Mouse (Mus musculus) MEL (cell line): Measurements from ENCODE around the gene Raly. TPM values are rescaled to one million over a fixed set of nuclear protein-coding genes. Genes with fewer than 3 reads are reported as not detected.

Experiments
- DNase-seq: peaks from one replicate; pipeline ENCODE4 v3.0.0; 2011; ENCODE audit warnings: low read depth, low spot score
- H3K27ac ChIP-seq: 2 replicates; pipeline ENCODE4 v1.5.1; 2012; ENCODE audit warnings: low read depth, mild to moderate bottlenecking, control low read depth, low read length, moderate library complexity; ENCODE audit not compliant: control insufficient read depth
- H3K27me3 ChIP-seq, 2 experiments: fragments of 150-350 bp in 1 of 2; sonication (generic) in 1 of 2; 2 replicates each; pipeline ENCODE4 v1.6.1; 2012; ENCODE audit warnings: low read length in 2 of 2, mild to moderate bottlenecking in 2 of 2, improper control_type of control experiment in 1 of 2, moderate library complexity in 1 of 2; ENCODE audit not compliant: insufficient read depth in 2 of 2, control insufficient read depth in 1 of 2
- H3K36me3 ChIP-seq, 2 experiments: 2 replicates each; pipeline ENCODE4 v1.6.1; 2012 to 2014; ENCODE audit warnings: low read length in 2 of 2, improper control_type of control experiment in 1 of 2, inconsistent platforms in 1 of 2, mild to moderate bottlenecking in 1 of 2; ENCODE audit not compliant: insufficient read depth in 2 of 2, control insufficient read depth in 1 of 2
- H3K4me1 ChIP-seq, 2 experiments: fragments of 150-350 bp in 1 of 2; sonication (generic) in 1 of 2; 2 replicates each; pipeline ENCODE4 v1.6.1; 2012; ENCODE audit warnings: low read length in 2 of 2, improper control_type of control experiment in 1 of 2, mild to moderate bottlenecking in 1 of 2; ENCODE audit not compliant: insufficient read depth in 2 of 2, control insufficient read depth in 1 of 2
- H3K4me3 ChIP-seq, 2 experiments: fragments of 150-350 bp in 1 of 2; sonication (generic) in 1 of 2; 2 replicates each; pipeline ENCODE4 v1.5.1; 2012; ENCODE audit warnings: low read depth in 2 of 2, low read length in 2 of 2, mild to moderate bottlenecking in 2 of 2, moderate library complexity in 2 of 2, control low read depth in 1 of 2, improper control_type of control experiment in 1 of 2; ENCODE audit not compliant: control insufficient read depth in 1 of 2, insufficient read depth in 1 of 2
- H3K79me2 ChIP-seq: 2 replicates; pipeline ENCODE4 v1.6.1; 2012; ENCODE audit warnings: mild to moderate bottlenecking, low read length, moderate library complexity; ENCODE audit not compliant: control insufficient read depth, poor library complexity, insufficient read depth
- H3K9ac ChIP-seq: 2 replicates; pipeline ENCODE4 v1.6.1; 2012; ENCODE audit warnings: low read depth, mild to moderate bottlenecking, control low read depth, low read length, moderate library complexity; ENCODE audit not compliant: control insufficient read depth, poor library complexity, severe bottlenecking
- H3K9me3 ChIP-seq: fragments of 150-350 bp; sonication (generic); replicated peaks from 2 replicates; pipeline ENCODE4 v1.6.1; 2012; ENCODE audit warnings: mild to moderate bottlenecking, low read length, improper control_type of control experiment, moderate library complexity; ENCODE audit not compliant: insufficient read depth
- EP300 ChIP-seq, 2 experiments: IDR thresholded peaks; 2 replicates each; pipeline ENCODE4 v1.6.1; 2011; ENCODE audit warnings: improper control_type of control experiment in 2 of 2, low read length in 2 of 2, low read depth in 1 of 2, mild to moderate bottlenecking in 1 of 2
- ETS1 ChIP-seq: IDR thresholded peaks from 2 replicates; pipeline ENCODE4 v1.6.1; 2012; ENCODE audit warnings: low read depth, mild to moderate bottlenecking, inconsistent platforms, low read length, improper control_type of control experiment, moderate library complexity
- GABPA ChIP-seq: IDR thresholded peaks from 2 replicates; pipeline ENCODE4 v1.6.1; 2012; ENCODE audit warnings: low read depth, mild to moderate bottlenecking, inconsistent platforms, low read length, improper control_type of control experiment, moderate library complexity
- GATA1 ChIP-seq: IDR thresholded peaks from 2 replicates; pipeline ENCODE4 v1.6.1; 2011; ENCODE audit warnings: low read depth, low read length, improper control_type of control experiment
- JUND ChIP-seq: IDR thresholded peaks from 2 replicates; pipeline ENCODE4 v1.6.1; 2011; ENCODE audit warnings: low read depth, mild to moderate bottlenecking, improper control_type of control experiment, low read length
- MAZ ChIP-seq: IDR thresholded peaks from 2 replicates; pipeline ENCODE4 v1.6.1; 2012; ENCODE audit warnings: low read depth, mild to moderate bottlenecking, inconsistent platforms, low read length, improper control_type of control experiment
- MYB ChIP-seq: IDR thresholded peaks from 2 replicates; pipeline ENCODE4 v1.6.1; 2011; ENCODE audit warnings: mild to moderate bottlenecking, low read depth, low read length, improper control_type of control experiment
- NELFE ChIP-seq: IDR thresholded peaks from 2 replicates; pipeline ENCODE4 v1.6.1; 2011; ENCODE audit warnings: low read depth, low read length, improper control_type of control experiment
- NRF1 ChIP-seq: IDR thresholded peaks from 2 replicates; pipeline ENCODE4 v1.6.1; 2014; ENCODE audit warnings: low read depth, mild to moderate bottlenecking, inconsistent platforms, low read length, improper control_type of control experiment, moderate library complexity; ENCODE audit not compliant: poor library complexity, insufficient read depth, severe bottlenecking
- RAD21 ChIP-seq: IDR thresholded peaks from 2 replicates; pipeline ENCODE4 v1.6.1; 2011; ENCODE audit warnings: mild to moderate bottlenecking, low read depth, low read length, improper control_type of control experiment
- RCOR1 ChIP-seq: IDR thresholded peaks from 2 replicates; pipeline ENCODE4 v1.6.1; 2012; ENCODE audit warnings: low read depth, mild to moderate bottlenecking, inconsistent platforms, low read length, improper control_type of control experiment
- SMC3 ChIP-seq: IDR thresholded peaks from 2 replicates; pipeline ENCODE4 v1.6.1; 2011; ENCODE audit warnings: low read depth, low read length, improper control_type of control experiment
- UBTF ChIP-seq: IDR thresholded peaks from 2 replicates; pipeline ENCODE4 v1.6.1; 2012; ENCODE audit warnings: low read depth, mild to moderate bottlenecking, inconsistent platforms, low read length, improper control_type of control experiment, moderate library complexity, borderline replicate concordance; ENCODE audit not compliant: insufficient read depth
- ZC3H11A ChIP-seq: IDR thresholded peaks from 2 replicates; pipeline ENCODE4 v1.6.1; 2012; ENCODE audit warnings: low read depth, mild to moderate bottlenecking, inconsistent platforms, low read length, improper control_type of control experiment
- ZNF384 ChIP-seq: IDR thresholded peaks from 2 replicates; pipeline ENCODE4 v1.6.1; 2012; ENCODE audit warnings: low read depth, mild to moderate bottlenecking, inconsistent platforms, low read length, improper control_type of control experiment
- polyA plus RNA-seq, 2 experiments: library from polyadenylated mRNA; stranded (reverse) in 1 of 2; unstranded in 1 of 2; fragments of >175 nt in 1 of 2; fragments of >200 nt in 1 of 2; gene quantifications; 2 replicates each; pipeline versions ENCODE4 v1.2.1 to v1.2.4; 2012; ENCODE audit warnings: low replicate concordance in 2 of 2, low read depth in 1 of 2; ENCODE audit not compliant: insufficient read length in 2 of 2, insufficient read depth in 1 of 2, missing spikeins in 1 of 2
- total RNA-seq: library from RNA; depleted of rRNA; stranded (reverse); fragments of 300-350 nt; gene quantifications from 2 replicates; pipeline ENCODE4 v1.2.3, GENCODE M21; 2012

Raly gene
- total and polyA plus RNA-seq, 3 experiments = 214 to 407 TPM; not detected in 1

DNA sequence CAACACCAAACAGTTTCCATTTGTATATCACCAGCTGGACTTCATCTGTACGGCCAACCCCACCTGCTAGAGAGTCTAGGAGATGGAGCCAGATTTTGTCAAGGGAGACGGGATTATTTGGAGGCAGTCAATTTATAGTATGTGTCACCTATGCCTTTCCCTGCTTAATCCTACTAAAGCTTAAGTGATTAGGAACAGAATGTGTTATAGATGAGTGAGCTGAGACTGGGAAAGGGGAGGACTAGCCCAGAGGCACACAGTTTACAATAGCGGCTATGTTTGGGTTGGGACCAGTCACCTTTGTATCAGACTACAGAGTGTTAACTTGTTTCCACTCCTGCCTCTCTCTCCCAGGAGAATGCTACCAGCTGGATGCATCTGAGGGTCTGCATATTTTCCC lies 11.2 kb upstream of the Raly start:
- Histone ChIP-seq H3K27me3 (peaks cover 2% of the 10 kb centered on the region in 2 experiments; a peak in 3 of 4 replicates), H3K4me1 (no peaks in the 10 kb centered on the region), H3K79me2 (no peaks in the 10 kb centered on the region), H3K4me3 (no peak overlapping the region), H3K27ac (no peak overlapping the region), H3K36me3 (no peaks in the 10 kb centered on the region)
- no peak for DNase-seq
- no peak for TF ChIP-seq UBTF
- no peak for TF ChIP-seq ZNF384
- TF ChIP-seq ZC3H11A = no peak
- no peak for TF ChIP-seq MAZ
- TF ChIP-seq GABPA = no peak
- TF ChIP-seq GATA1 = no peak
- TF ChIP-seq SMC3 = no peak
- TF ChIP-seq, all 39 proteins: peak for 0
- Histone ChIP-seq H3K9ac (no peak overlapping the region), H3K9me3 (no peaks in the 10 kb centered on the region)

DNA sequence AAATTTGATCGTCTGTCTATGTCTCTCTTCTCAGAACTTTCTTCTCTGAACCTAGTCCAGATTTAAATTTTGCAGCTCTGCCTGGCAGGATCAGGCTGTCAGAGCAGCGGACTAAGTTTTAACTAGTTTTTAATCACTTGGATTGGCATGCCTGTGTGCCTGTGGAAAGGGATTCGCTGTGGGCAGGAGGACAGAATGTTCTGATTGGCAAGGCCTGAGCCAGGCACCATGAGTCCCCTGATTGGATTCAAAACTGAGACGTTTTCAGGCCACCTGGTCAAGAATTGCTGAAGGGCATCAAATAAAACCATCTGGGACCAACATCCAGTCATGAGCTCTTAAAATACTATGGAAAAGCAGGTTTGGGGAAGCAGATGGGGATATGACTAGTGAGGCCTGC lies 8.5 kb upstream of the Raly start:
- Histone ChIP-seq H3K4me1 (peaks cover 9 to 15% of the 10 kb centered on the region in 2 experiments), H3K4me3 (no peak overlapping the region), H3K27me3 (peaks cover 2% of the 10 kb centered on the region in 2 experiments; a peak in 3 of 4 replicates), H3K27ac (no peak overlapping the region), H3K79me2 (no peaks in the 10 kb centered on the region), H3K9me3 (no peaks in the 10 kb centered on the region), H3K36me3 (peaks cover 0 to 12% of the 10 kb centered on the region in 2 experiments; a peak in 2 of 4 replicates), H3K9ac (no peak overlapping the region)
- no peak for DNase-seq
- TF ChIP-seq RCOR1 = no peak
- TF ChIP-seq EP300 (IDR thresholded peaks at IDR 0.05; ENCODE audit: low read depth in 1 of 2, low read length in 2 of 2) = no peak
- no peak for TF ChIP-seq RAD21
- no peak for TF ChIP-seq MYB
- TF ChIP-seq MAZ = no peak
- TF ChIP-seq SMC3 = no peak
- no peak for TF ChIP-seq JUND
- no peak for TF ChIP-seq NRF1
- TF ChIP-seq ETS1 = no peak
- TF ChIP-seq NELFE = no peak
